ENCODE assay signal across 12 mouse cellular contexts in genomic region chr16:91918461-91918860, GRCm38 (mm10).
A peak's percentile ranks its signal among the peaks of the same experiment; 100 is the strongest.
DNase-seq lines count a peak whose midpoint lies in the region; ATAC-seq and TF ChIP-seq lines count a peak whose summit lies in the region.
"Had no signal": no experiment of that assay in that cellular context is flagged by ENCODE, and none has a peak within 500 bp of the region (broad histone marks: within the 10 kb centered on the region; RNA-seq: fewer than 3 reads in every experiment).

No protein-coding gene starts in this region.

- no peaks in the 10 kb centered on the region for H3K79me2 ChIP-seq in CH12.LX (replicated peaks; ENCODE audit: control insufficient read depth, extremely low read depth, insufficient read depth, poor library complexity, severe bottlenecking)

- H3K27ac ChIP-seq in CH12.LX (ENCODE audit: insufficient read depth, low read depth): peak overlapping the region; percentile 62; the same call in 1 of the 2 replicates
- H3K27ac ChIP-seq in limb, embryonic 10.5 days: 0 out of 2 replicates have a peak overlapping the region, but pooled peaks have one; percentile 38
- no peak overlapping the region for H3K27ac ChIP-seq in intestine, embryonic 16.5 days (ENCODE audit: low read length)
- H3K27ac ChIP-seq: embryonic facial prominence, embryonic 12.5 days; heart, adult 2 months; kidney, postnatal 0 days; liver, embryonic 14.5 days had no signal

- peak overlapping the region; percentile 37; the same call in 1 of the 2 replicates for H3K9ac ChIP-seq in CH12.LX (ENCODE audit: insufficient read depth, low read depth)
- H3K9ac ChIP-seq in intestine, embryonic 16.5 days (ENCODE audit: low read depth, low read length): no peak overlapping the region
- H3K9ac ChIP-seq: embryonic facial prominence, embryonic 12.5 days had no signal

- in situ Hi-C loops in CH12.LX (cut with MboI; ENCODE audit: low pct_ligation_motif_present, low pct_unique_long_range_greater_than_20kb, low sequenced_read_pairs): loop anchor here (5.0 to 25.0 kb wide), 2 partner anchors 191 to 556 kb away; partner anchors contain the start of genes Cryzl1, Ifnar2 and Itsn1

- H3K4me3 ChIP-seq in CH12.LX (replicated peaks in 1 of 3; ENCODE audit: low read depth in 2 of 3, low read length in 2 of 3, poor library complexity in 1 of 3): peak overlapping the region in 2 of 3 experiments; percentile 20 to 49
- H3K4me3 ChIP-seq in limb, embryonic 10.5 days: no peak overlapping the region
- no peak overlapping the region for H3K4me3 ChIP-seq in intestine, embryonic 16.5 days (ENCODE audit: low read length)
- H3K4me3 ChIP-seq: embryonic facial prominence, embryonic 12.5 days had no signal

- no peak for TF ChIP-seq POLR2A in CH12.LX (IDR thresholded peaks at IDR 0.05; ENCODE audit: low read depth, low read length)

- no peaks in the 10 kb centered on the region for H3K27me3 ChIP-seq in CH12.LX (replicated peaks)
- no peaks in the 10 kb centered on the region for H3K27me3 ChIP-seq in limb, embryonic 10.5 days (ENCODE audit: low read depth, poor library complexity, severe bottlenecking)
- H3K27me3 ChIP-seq in intestine, embryonic 16.5 days (replicated peaks; ENCODE audit: control insufficient read depth, insufficient read depth, low read length): no peaks in the 10 kb centered on the region; the same call in 1 of the 2 replicates
- H3K27me3 ChIP-seq: embryonic facial prominence, embryonic 12.5 days had no signal

- no peak for TF ChIP-seq CTCF in CH12.LX (conservative IDR thresholded peaks at IDR 0.05 in 1 of 2, IDR thresholded peaks at IDR 0.05 in 1 of 2; ENCODE audit: low read depth in 2 of 2, low read length in 2 of 2)

- TF ChIP-seq EP300 in CH12.LX (IDR thresholded peaks at IDR 0.05; ENCODE audit: low read length): no peak

- H3K4me2 ChIP-seq in CH12.LX (ENCODE audit: insufficient read depth, low read depth, poor library complexity, severe bottlenecking): peak overlapping the region; percentile 59
- no peak overlapping the region for H3K4me2 ChIP-seq in intestine, embryonic 16.5 days (ENCODE audit: low read depth, low read length)

- peak; percentile 26 for DNase-seq in adrenal gland, adult 2 months
- DNase-seq in adrenal gland, adult 18-20 months (ENCODE audit: low spot score in 2 of 2): no peak
- peak; percentile 51 to 58 for DNase-seq in layer of hippocampus, postnatal 10 days (ENCODE audit: low spot score in 2 of 2)
- DNase-seq in layer of hippocampus, adult 9-10 months (ENCODE audit: low spot score): no peak
- DNase-seq in CH12.LX (ENCODE audit: extremely low read depth) (no peak), adipocyte (ENCODE audit: low spot score) (no peak)
- no peak for DNase-seq in limb, embryonic 10.5 days (ENCODE audit: low spot score)

- no peak for TF ChIP-seq RAD21 in CH12.LX (IDR thresholded peaks at IDR 0.05; ENCODE audit: low read depth, low read length)

- H3K4me1 ChIP-seq in CH12.LX (ENCODE audit: control insufficient read depth in 1 of 2, insufficient read depth in 2 of 2): peaks cover 14 to 40% of the 10 kb centered on the region in 2 experiments
- peaks cover 21% of the 10 kb centered on the region for H3K4me1 ChIP-seq in limb, embryonic 10.5 days
- peaks cover 9% of the 10 kb centered on the region; the same call in 1 of the 2 replicates for H3K4me1 ChIP-seq in intestine, embryonic 16.5 days (ENCODE audit: control insufficient read depth, insufficient read depth, low read length)

- no peak for ATAC-seq in intestine, embryonic 16.5 days

- dilution Hi-C loops in CH12.LX (cut with MboI; ENCODE audit: extremely low pct_ligation_motif_present, extremely low pct_unique_long_range_greater_than_20kb, low sequenced_read_pairs): no loop called here

- peaks cover 5 to 18% of the 10 kb centered on the region in 2 experiments for H3K36me3 ChIP-seq in CH12.LX (replicated peaks in 1 of 2; ENCODE audit: control insufficient read depth in 1 of 2, insufficient read depth in 1 of 2, low read length in 1 of 2)
- peaks cover 13% of the 10 kb centered on the region for H3K36me3 ChIP-seq in limb, embryonic 10.5 days
- 0 out of 2 replicates have a peak, but pooled peaks cover 5% of the 10 kb centered on the region for H3K36me3 ChIP-seq in intestine, embryonic 16.5 days (ENCODE audit: control insufficient read depth, insufficient read depth, low read length)

- H3K9me3 ChIP-seq in CH12.LX (replicated peaks; ENCODE audit: low read length): no peaks in the 10 kb centered on the region
- H3K9me3 ChIP-seq in limb, embryonic 10.5 days (replicated peaks): no peaks in the 10 kb centered on the region
- H3K9me3 ChIP-seq in intestine, embryonic 16.5 days (ENCODE audit: control insufficient read depth, low read length): no peaks in the 10 kb centered on the region
- H3K9me3 ChIP-seq: embryonic facial prominence, embryonic 12.5 days had no signal

- 81% methylated on average over 4 of the region's 4 CpGs for WGBS in limb, embryonic 10.5 days
- WGBS in intestine, embryonic 16.5 days: 75% methylated on average over 4 of the region's 4 CpGs

TF ChIP-seq in CH12.LX, 34 proteins besides CTCF, POLR2A, EP300 and RAD21:
- TF ChIP-seq ZKSCAN1 (IDR thresholded peaks at IDR 0.05; ENCODE audit: borderline replicate concordance, low read depth, low read length) (no peak), ZMIZ1 (IDR thresholded peaks at IDR 0.05; ENCODE audit: low read depth, low read length) (0 out of 2 replicates have a peak, but pooled peaks have one; percentile 15), CHD1 (IDR thresholded peaks at IDR 0.05; ENCODE audit: low read depth, low read length) (0 out of 2 replicates have a peak, but pooled peaks have one; percentile 17), MXI1 (IDR thresholded peaks at IDR 0.05; ENCODE audit: low read depth, low read length) (peak; percentile 15; the same call in 1 of the 2 replicates)

Comparison
In these comparisons a context has a peak if more than half of its experiments do, and no peak if none do; other contexts are left out.
1. DNase-seq: peak in adrenal gland, adult 2 months (single experiment) and layer of hippocampus, postnatal 10 days (2 of 2); none in adrenal gland, adult 18-20 months (0 of 2), layer of hippocampus, adult 9-10 months (single experiment), CH12.LX (single experiment), limb, embryonic 10.5 days (single experiment) and adipocyte (single experiment).
2. H3K4me3 ChIP-seq: peak in CH12.LX (2 of 3); none in limb, embryonic 10.5 days (single experiment) and intestine, embryonic 16.5 days (single experiment).